Mouse (Mus musculus) midbrain, embryonic 11.5 days (tissue): ENCODE data around the gene Slc39a3. TPM values are rescaled to one million over a fixed set of nuclear protein-coding genes. Genes with fewer than 3 reads are reported as not detected.
"Not testable (repeated sequence)": the region's sequence is repeated elsewhere in the genome, so short reads cannot be mapped to it uniquely, and the experiment has no call there.

Experiments used
- ATAC-seq: fragments of 200-750 bp; cut with Nextera tagmentation; 2 replicates; pipeline ENCODE4 v1.8.0; 2017; ENCODE audit warnings: moderate TSS enrichment, moderate library complexity; ENCODE audit not compliant: low FRiP score
- DNase-seq: peaks from one replicate; pipeline ENCODE4 v3.0.0; 2015; ENCODE audit warnings: low spot score; ENCODE audit errors: missing footprints
- H3K27ac ChIP-seq: fragments of 300-500 bp; sonication (generic); 2 replicates; pipeline ENCODE4 v1.5.1; 2014; ENCODE audit warnings: low read depth, low read length
- H3K27me3 ChIP-seq: fragments of 300-500 bp; sonication (generic); 2 replicates; pipeline ENCODE4 v1.6.1; 2014; ENCODE audit warnings: mild to moderate bottlenecking, low read length, moderate library complexity, mixed read lengths; ENCODE audit not compliant: control insufficient read depth, insufficient read depth
- H3K36me3 ChIP-seq: fragments of 300-500 bp; sonication (generic); 2 replicates; pipeline ENCODE4 v1.6.1; 2014; ENCODE audit warnings: mild to moderate bottlenecking, low read length, moderate library complexity, mixed read lengths; ENCODE audit not compliant: control insufficient read depth, insufficient read depth
- H3K4me1 ChIP-seq: fragments of 300-500 bp; sonication (generic); 2 replicates; pipeline ENCODE4 v1.6.1; 2014; ENCODE audit warnings: low read length; ENCODE audit not compliant: control insufficient read depth, insufficient read depth
- H3K4me2 ChIP-seq: fragments of 300-500 bp; sonication (generic); 2 replicates; pipeline ENCODE4 v1.6.1; 2014; ENCODE audit warnings: mild to moderate bottlenecking, moderate library complexity
- H3K4me3 ChIP-seq: fragments of 300-500 bp; sonication (generic); 2 replicates; pipeline ENCODE4 v1.5.1; 2014; ENCODE audit warnings: low read depth, low read length
- H3K9ac ChIP-seq: fragments of 300-500 bp; sonication (generic); 2 replicates; pipeline ENCODE4 v1.6.1; 2014; ENCODE audit warnings: low read length
- H3K9me3 ChIP-seq: fragments of 300-500 bp; sonication (generic); 2 replicates; pipeline ENCODE4 v1.6.1; 2016; ENCODE audit warnings: low read length; ENCODE audit not compliant: control insufficient read depth
- WGBS: fragments of 180-500 bp; shearing (Covaris S2); extraction: QIAGEN DNeasy Blood & Tissue Kit; methylation state at CpG from one replicate; pipeline ENCODE4 v1.1.7; 2014; 5-methylcytosine and 5-hydroxymethylcytosine counted together
- polyA plus RNA-seq: library from polyadenylated mRNA; unstranded; fragments of >200 nt; fragmentation: Nextera tagmentation; extraction: Ambion mirVana; gene quantifications from 2 replicates; pipeline ENCODE4 v1.2.1, GENCODE M21; 2014

Gene Slc39a3
- polyA plus RNA-seq, 1 experiment from 2014 or later = 10.1 TPM

DNA sequence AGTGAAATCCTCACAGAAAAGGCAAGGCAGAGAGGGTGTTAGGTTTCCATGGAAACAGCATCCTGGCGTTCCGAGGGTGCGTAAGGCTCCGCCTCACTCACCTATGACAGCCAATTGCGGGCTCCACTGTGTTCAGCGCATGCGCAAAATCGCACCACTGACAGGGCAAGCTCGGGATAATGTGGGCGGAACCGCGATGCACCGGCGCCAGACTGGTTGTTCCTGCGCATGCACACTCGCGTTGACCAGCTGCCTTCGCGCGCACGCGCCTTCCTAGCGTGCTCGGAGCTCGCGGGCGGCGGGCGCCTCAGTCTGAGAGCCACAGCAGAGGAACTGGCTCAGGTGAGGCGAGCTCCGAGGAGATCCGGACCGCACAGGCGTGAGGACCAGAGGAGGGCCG lies 32.6 kb upstream of the Slc39a3 start, which contains the start of gene Thop1:
Gene Thop1, plus strand, starts transcription at position 200 of the 400 bp plus-strand sequence.
- H3K27me3 ChIP-seq = no peaks in the 10 kb centered on the region
- under 1% methylated on average over 35 of the region's 35 CpGs for WGBS
- H3K27ac ChIP-seq = peak within 1 kb of the TSS; percentile 25; the same call in 1 of the 2 replicates
- H3K4me2 ChIP-seq = peak within 1 kb of the TSS; percentile 80
- peak; percentile 99 for DNase-seq
- H3K4me3 ChIP-seq = peak within 1 kb of the TSS; percentile 56
- peaks cover 12% of the 10 kb centered on the region for H3K4me1 ChIP-seq
- H3K9ac ChIP-seq = peak within 1 kb of the TSS; percentile 70
- peak; percentile 96 for ATAC-seq
- no peaks in the 10 kb centered on the region for H3K9me3 ChIP-seq
- H3K36me3 ChIP-seq = peaks cover 9% of the 10 kb centered on the region

DNA sequence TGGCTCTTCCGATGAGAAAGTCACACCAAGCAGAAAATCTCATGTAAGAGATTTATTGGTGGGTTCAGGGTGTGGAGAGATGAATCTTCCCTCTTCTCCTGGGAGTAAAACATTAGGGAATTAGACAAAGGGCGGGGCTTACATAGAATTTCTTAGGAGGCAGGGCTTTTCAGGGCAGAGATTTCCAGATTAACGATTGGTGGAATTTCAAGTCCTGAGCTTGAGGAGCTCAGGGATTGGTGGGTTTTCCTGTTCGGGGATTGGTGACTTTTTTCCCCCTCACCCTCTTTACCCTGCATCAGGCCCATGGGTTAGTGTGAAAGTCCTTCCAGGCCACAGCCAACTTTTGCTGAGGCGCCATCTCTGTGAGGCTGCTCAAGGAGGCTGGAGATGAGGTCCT lies 31.5 kb upstream of the Slc39a3 start:
- Histone ChIP-seq H3K27me3 (no peaks in the 10 kb centered on the region), H3K4me2 (no peak overlapping the region), H3K36me3 (peaks cover 6% of the 10 kb centered on the region; the same call in 1 of the 2 replicates), H3K9me3 (no peaks in the 10 kb centered on the region), H3K4me1 (peaks cover 12% of the 10 kb centered on the region), H3K9ac (no peak overlapping the region), H3K4me3 (no peak overlapping the region), H3K27ac (no peak overlapping the region)
- no peak for DNase-seq
- no peak for ATAC-seq
- WGBS = 76% methylated on average over 5 of the region's 5 CpGs

DNA sequence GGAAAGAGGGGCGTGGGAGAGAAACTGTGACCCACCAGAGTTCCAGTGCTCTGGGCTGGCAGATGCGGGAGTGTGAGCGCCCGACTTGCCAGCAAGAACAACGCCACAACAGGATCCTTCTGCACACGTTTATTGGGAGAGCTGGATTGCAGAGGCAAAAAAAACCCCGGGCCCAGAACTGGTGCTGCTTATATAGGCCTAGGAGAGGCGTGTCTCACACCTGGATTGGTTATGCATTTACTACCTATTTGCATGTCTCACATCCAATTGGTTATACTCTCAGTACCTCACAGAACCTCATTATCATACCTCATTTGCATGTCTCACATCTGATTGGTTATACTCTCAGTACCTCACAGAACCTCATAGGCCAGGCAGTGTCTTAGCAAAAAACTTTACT lies 27.3 kb upstream of the Slc39a3 start:
- H3K4me2 ChIP-seq, H3K36me3 ChIP-seq, H3K4me1 ChIP-seq, H3K9me3 ChIP-seq, H3K27ac ChIP-seq, H3K27me3 ChIP-seq, ATAC-seq, H3K9ac ChIP-seq, H3K4me3 ChIP-seq, DNase-seq: not testable (repeated sequence)
- 85% methylated on average over 8 of the region's 8 CpGs for WGBS

DNA sequence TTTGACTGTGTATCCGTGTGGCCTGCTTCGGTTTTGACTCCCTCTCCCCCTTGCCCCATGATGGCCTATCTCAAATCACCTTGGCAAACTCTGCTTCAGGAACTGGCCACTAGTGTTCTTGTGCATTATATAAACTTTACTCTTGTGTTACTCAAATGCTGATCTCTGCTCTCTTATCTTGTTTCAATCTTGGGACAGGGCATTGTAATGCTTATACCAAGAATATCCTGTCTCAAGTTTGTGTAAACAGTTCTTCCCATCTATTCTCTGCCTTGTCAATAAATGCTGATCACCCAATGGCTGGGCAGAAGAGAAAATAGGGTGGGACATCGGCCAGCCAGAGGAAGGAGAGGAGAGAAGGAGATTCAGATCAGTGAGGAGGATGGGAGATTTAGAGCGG lies 25.5 kb upstream of the Slc39a3 start:
- ATAC-seq (no peak), DNase-seq (no peak)
- Histone ChIP-seq H3K27me3 (no peaks in the 10 kb centered on the region), H3K9me3 (no peaks in the 10 kb centered on the region), H3K4me3 (no peak overlapping the region), H3K4me2 (no peak overlapping the region), H3K9ac (no peak overlapping the region), H3K36me3 (no peaks in the 10 kb centered on the region), H3K4me1 (peaks cover 15% of the 10 kb centered on the region), H3K27ac (no peak overlapping the region)
- 69% methylated on average over 4 of the region's 4 CpGs for WGBS

DNA sequence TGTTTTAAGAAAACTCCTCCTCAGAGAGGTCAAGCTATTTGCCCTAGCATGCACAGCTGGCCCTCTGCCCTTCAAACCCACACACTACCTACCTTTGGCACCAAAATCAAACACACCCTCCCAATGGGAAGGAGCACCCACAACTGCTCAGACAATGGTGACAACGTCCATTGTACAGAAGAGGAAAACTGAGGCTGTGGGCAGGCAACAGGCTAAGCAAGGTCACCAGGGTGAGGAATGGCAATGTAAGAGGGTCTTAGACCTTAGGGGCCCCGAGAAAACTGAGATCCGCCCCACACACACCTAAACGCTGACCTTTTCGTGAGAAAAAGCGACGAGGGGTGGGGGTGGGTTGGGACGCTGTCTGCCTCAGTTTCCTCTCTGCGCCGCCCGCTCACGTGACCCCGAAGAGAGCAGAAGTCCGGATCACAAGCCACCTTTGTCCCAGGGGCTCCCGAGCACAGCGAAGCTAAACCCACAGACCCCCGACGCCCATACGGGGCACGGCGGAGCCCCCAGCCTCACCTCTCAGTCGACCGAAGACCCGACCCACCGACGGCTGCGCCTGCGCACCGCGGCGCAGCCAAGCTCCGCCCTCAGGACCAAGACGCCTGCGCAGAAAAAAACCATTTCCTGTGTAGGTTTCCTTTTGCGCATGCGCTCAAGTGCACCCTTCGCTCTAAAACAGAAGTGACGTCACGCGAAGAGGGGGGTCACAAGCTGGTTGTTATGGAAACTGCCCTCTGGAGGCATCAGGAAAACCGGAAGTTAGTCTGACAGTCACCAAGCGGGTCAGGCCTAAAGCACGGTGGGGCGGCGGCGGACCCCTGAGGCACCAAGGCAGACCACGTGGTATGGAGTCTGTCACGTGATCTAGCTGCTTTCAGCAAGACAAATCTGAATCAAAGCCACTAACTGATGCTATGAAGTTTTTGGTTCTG lies 22.6 kb upstream of the Slc39a3 start, which contains the start of gene Sgta:
Gene Sgta, minus strand, starts transcription at position 579 of the 941 bp plus-strand sequence.
- WGBS = under 1% methylated on average over 48 of the region's 48 CpGs
- peak; percentile 100 for DNase-seq
- Histone ChIP-seq H3K36me3 (no peaks in the 10 kb centered on the region), H3K9me3 (no peaks in the 10 kb centered on the region), H3K27me3 (no peaks in the 10 kb centered on the region), H3K9ac (peak within 1 kb of the TSS; percentile 83), H3K4me1 (peaks cover 15% of the 10 kb centered on the region), H3K4me3 (peak within 1 kb of the TSS; percentile 77), H3K27ac (no peak within 1 kb of the TSS), H3K4me2 (peak within 1 kb of the TSS; percentile 76)
- ATAC-seq = peak; percentile 97

DNA sequence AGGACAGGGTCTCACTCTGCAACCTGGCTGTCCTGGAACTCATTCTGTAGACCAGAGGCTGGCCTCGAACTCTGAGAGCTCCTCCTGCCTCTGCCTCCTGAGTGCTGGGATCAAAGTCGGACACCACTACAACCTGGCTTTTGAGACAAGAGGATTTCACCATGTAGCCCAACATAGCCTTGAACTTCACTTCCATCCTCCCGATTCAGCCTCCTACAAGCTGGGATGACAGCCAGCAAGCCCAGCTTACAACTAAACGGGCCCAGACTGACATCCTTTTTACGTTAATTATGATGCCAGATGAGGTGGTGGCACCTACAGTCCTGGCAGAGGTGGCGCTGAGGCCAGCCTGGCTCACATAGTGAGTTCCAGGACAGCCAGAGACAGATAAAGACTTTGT lies 21.7 kb upstream of the Slc39a3 start:
- Histone ChIP-seq H3K27me3 (no peaks in the 10 kb centered on the region), H3K4me1 (peaks cover 15% of the 10 kb centered on the region), H3K9ac (no peak overlapping the region; the same call in 1 of the 2 replicates)

DNA sequence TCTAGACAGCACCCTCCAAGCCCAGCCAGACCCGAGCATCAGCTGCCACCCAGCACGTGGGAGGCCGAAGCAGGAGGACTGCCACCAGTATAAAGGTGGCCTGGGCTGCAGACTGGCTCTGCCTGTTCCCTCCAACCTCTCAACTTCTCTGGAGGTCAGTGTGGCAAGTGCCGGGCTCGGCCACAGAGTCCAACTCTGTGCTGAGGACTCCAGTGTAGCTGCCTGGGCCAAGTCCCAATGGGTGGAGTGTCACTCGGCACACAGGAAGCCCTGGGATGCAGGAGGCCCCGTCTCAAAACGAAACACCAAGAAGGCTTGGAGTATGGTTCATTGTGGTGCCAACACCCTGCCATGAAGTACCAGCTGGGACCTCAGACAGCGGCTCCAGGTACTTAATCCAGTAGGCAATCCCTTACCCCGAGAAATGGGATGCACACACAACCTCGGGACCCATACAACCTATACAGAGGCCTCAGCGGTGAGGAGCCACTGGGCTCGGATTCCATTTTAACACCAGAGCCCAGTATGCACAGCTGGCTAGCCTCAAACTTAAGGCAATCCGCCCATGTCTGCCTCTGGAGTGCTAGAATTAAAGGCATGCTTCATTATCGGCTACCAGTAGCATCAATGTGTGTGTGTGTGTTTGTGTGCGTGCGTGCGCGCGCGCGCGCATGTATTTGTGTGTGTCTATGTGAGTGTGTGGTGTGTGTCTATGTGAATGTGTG lies 20.3 kb upstream of the Slc39a3 start:
- ATAC-seq (no peak), DNase-seq (no peak)
- Histone ChIP-seq H3K27ac (no peak overlapping the region), H3K4me3 (no peak overlapping the region), H3K27me3 (no peaks in the 10 kb centered on the region), H3K9ac (no peak overlapping the region), H3K9me3 (no peaks in the 10 kb centered on the region), H3K4me2 (no peak overlapping the region), H3K4me1 (peaks cover 15% of the 10 kb centered on the region), H3K36me3 (no peaks in the 10 kb centered on the region)
- WGBS = 94% methylated on average over 23 of the region's 23 CpGs

More for the DNA sequence above, 21.7 kb upstream of the Slc39a3 start:
- Histone ChIP-seq H3K9me3 (no peaks in the 10 kb centered on the region), H3K36me3 (no peaks in the 10 kb centered on the region), H3K4me2 (peak overlapping the region; percentile 76; the same call in 1 of the 2 replicates), H3K4me3 (peak overlapping the region; percentile 77), H3K27ac (no peak overlapping the region)
- 94% methylated on average over 6 of the region's 6 CpGs for WGBS
- no peak for ATAC-seq
- DNase-seq = no peak

DNA sequence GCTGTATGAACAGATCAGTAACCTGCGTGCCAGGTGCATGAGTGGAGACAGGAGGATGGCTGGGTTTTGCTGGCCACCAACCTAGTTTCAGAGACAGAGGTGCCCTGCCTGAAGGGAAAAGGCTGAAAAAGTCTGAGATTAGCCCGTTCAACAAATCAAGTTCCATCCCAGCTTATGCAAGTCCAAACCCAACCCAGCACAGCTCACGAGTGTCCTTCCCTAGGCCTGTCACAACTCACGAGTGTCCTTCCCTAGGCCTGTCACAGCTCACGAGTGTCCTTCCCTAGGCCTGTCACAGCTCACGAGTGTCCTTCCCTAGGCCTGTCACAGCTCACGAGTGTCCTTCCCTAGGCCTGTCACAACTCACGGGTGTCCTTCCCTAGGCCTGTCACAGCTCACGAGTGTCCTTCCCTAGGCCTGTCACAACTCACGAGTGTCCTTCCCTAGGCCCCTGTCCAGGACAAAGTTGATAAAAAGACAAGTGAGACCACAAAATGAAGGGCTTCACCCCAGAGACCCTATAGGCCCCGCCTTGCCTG lies 18.6 kb upstream of the Slc39a3 start:
- not testable (repeated sequence) for H3K9me3 ChIP-seq, H3K27ac ChIP-seq, ATAC-seq, H3K27me3 ChIP-seq, H3K36me3 ChIP-seq, DNase-seq, H3K4me3 ChIP-seq, H3K4me2 ChIP-seq, H3K9ac ChIP-seq
- WGBS = 88% methylated on average over 9 of the region's 11 CpGs
- H3K4me1 ChIP-seq = peaks cover 15% of the 10 kb centered on the region
